Mouse (Mus musculus) heart, adult 2 months (tissue): ENCODE measurements around the gene Mtch2. TPM values are rescaled to one million over a fixed set of nuclear protein-coding genes. Genes with fewer than 3 reads are reported as not detected.

ENCODE experiments used
- DNase-seq, 2 experiments: peaks; one replicate each; pipeline ENCODE4 v3.0.0; 2021
- H3K27ac ChIP-seq: fragments of 200-600 bp; 2 replicates; pipeline ENCODE4 v1.8.1; 2022
- H3K27me3 ChIP-seq: fragments of 200-500 bp; 2 replicates; pipeline ENCODE4 v1.6.1; 2012; ENCODE audit warnings: mild to moderate bottlenecking, low read length, inconsistent platforms, mixed read lengths; ENCODE audit not compliant: control insufficient read depth, insufficient read depth
- H3K36me3 ChIP-seq: fragments of 200-500 bp; 2 replicates; pipeline ENCODE4 v1.6.1; 2012; ENCODE audit warnings: low read length, inconsistent platforms; ENCODE audit not compliant: control insufficient read depth, insufficient read depth
- H3K4me1 ChIP-seq: fragments of 200-500 bp; 2 replicates; pipeline ENCODE4 v1.6.1; 2011; ENCODE audit warnings: low read length; ENCODE audit not compliant: control insufficient read depth, insufficient read depth
- H3K4me3 ChIP-seq: fragments of 200-600 bp; 2 replicates; pipeline ENCODE4 v1.8.1; 2022
- H3K79me2 ChIP-seq: fragments of 200-500 bp; replicated peaks from 2 replicates; pipeline ENCODE4 v1.6.1; 2012; ENCODE audit warnings: mild to moderate bottlenecking, inconsistent platforms, low read length, moderate library complexity, mixed read lengths; ENCODE audit not compliant: control insufficient read depth, insufficient read depth
- H3K9ac ChIP-seq: fragments of 200-500 bp; 2 replicates; pipeline ENCODE4 v1.6.1; 2012; ENCODE audit warnings: low read depth, mild to moderate bottlenecking, control low read depth, inconsistent platforms, low read length, mixed read lengths
- CTCF ChIP-seq: fragments of 200-600 bp; IDR thresholded peaks from 2 replicates; pipeline ENCODE4 v1.8.1; 2022; ENCODE audit warnings: antibody characterized with exemption, mild to moderate bottlenecking, moderate library complexity
- EP300 ChIP-seq: fragments of 200-500 bp; IDR thresholded peaks from 2 replicates; pipeline ENCODE4 v1.6.1; 2011; ENCODE audit warnings: low read depth, low read length, control low read depth; ENCODE audit not compliant: insufficient read depth
- WGBS: fragments of 180-500 bp; shearing (Covaris S2); methylation state at CpG from one replicate; pipeline ENCODE4 v1.1.7; 2018; 5-methylcytosine and 5-hydroxymethylcytosine counted together
- intact Hi-C: fragments of 180-260 bp; cut with DNase I; formaldehyde crosslinking; loops from one replicate; pipeline ENCODE4 v1.15.1; 2025
- polyA plus RNA-seq: library from polyadenylated mRNA; depleted of rRNA; stranded (reverse); fragments of >200 nt; gene quantifications from 2 replicates; pipeline ENCODE4 v1.2.3, GENCODE M21; 2012; rRNA removed
- total RNA-seq, 2 experiments: library from RNA; stranded (reverse); gene quantifications; 2 replicates each; pipeline ENCODE4 v1.2.3; 2021

The Mtch2 gene
- total and polyA plus RNA-seq, 3 experiments = 137 to 197 (median 171) TPM

DNA sequence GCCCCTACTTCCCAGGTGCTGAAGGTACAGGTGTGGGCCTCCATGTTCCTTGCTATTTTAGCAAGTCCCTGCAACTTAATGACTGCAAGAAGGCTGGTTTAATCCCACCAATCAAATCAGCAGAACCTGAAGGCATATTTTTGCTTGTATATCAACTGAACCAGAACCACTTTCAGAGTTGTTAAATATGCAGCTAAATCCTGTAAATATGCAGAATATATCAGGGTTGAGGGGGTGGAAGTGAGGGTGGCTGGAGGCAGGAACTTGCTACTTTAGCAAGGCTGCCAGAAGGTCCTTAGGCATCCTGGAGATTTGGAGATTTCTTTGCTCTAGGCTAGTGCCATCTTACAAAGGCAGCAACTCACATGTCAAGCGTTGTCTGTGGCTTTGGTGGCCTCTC, 68.6 kb downstream of the Mtch2 start:
- Histone ChIP-seq H3K4me3 (no peak overlapping the region), H3K27ac (no peak overlapping the region), H3K4me1 (peaks cover 8% of the 10 kb centered on the region), H3K79me2 (no peaks in the 10 kb centered on the region; the same call in 1 of the 2 replicates), H3K36me3 (peaks cover 21% of the 10 kb centered on the region), H3K9ac (no peak overlapping the region), H3K27me3 (no peaks in the 10 kb centered on the region)
- WGBS = 94% methylated on average over 1 of the region's 1 CpGs
- intact Hi-C loops = loop anchor here (5.0 kb wide), 1 partner anchor 137 kb away; the partner anchor contains the start of gene Psmc3
- DNase-seq = no peak
- TF ChIP-seq CTCF = no peak
- TF ChIP-seq EP300 = no peak

Other genes starting within 250 kb of the Mtch2 start
- 10 to 100 TPM; 12.9 to 13.9 TPM for gene Nup160, start 169.9 kb upstream of the Mtch2 start, total RNA-seq
- 5.2 and 9.8 TPM in 2 replicates for gene Nup160, start 169.9 kb upstream of the Mtch2 start, polyA plus RNA-seq
- gene Fnbp4, start 101.8 kb upstream of the Mtch2 start, total RNA-seq = 10 to 100 TPM; 11.3 to 14.5 TPM
- 16.6 and 24.0 TPM in 2 replicates for gene Fnbp4, start 101.8 kb upstream of the Mtch2 start, polyA plus RNA-seq
- under 1 TPM; 0.81 to 0.86 TPM for gene Agbl2, start 64.4 kb upstream of the Mtch2 start, total RNA-seq
- gene Agbl2, start 64.4 kb upstream of the Mtch2 start, polyA plus RNA-seq = 1.6 and 1.7 TPM in 2 replicates
- gene C1qtnf4, start 38.7 kb downstream of the Mtch2 start, total RNA-seq = 1 to 10 TPM; 4.2 to 4.4 TPM
- 6.4 and 8.4 TPM in 2 replicates for gene C1qtnf4, start 38.7 kb downstream of the Mtch2 start, polyA plus RNA-seq
- 10 to 100 TPM; 20.6 to 23.4 TPM for gene Kbtbd4, start 57.6 kb downstream of the Mtch2 start, total RNA-seq
- 14.0 and 23.3 TPM in 2 replicates for gene Kbtbd4, start 57.6 kb downstream of the Mtch2 start, polyA plus RNA-seq
- gene Ndufs3, start 57.7 kb downstream of the Mtch2 start, total RNA-seq = 100 to 1,000 TPM; 770 to 910 TPM
- gene Ndufs3, start 57.7 kb downstream of the Mtch2 start, polyA plus RNA-seq = 596 and 1,142 TPM in 2 replicates
- gene Celf1, start 93.2 kb downstream of the Mtch2 start, total RNA-seq = 10 to 100 TPM; 69.2 to 77.7 TPM
- gene Celf1, start 93.2 kb downstream of the Mtch2 start, polyA plus RNA-seq = 39.2 and 74.0 TPM in 2 replicates
- gene Rapsn, start 188.5 kb downstream of the Mtch2 start, total RNA-seq = 10 to 100 TPM; 15.9 to 16.8 TPM
- 19.3 and 22.0 TPM in 2 replicates for gene Rapsn, start 188.5 kb downstream of the Mtch2 start, polyA plus RNA-seq
- 100 to 1,000 TPM; 216 to 252 TPM for gene Psmc3, start 206.9 kb downstream of the Mtch2 start, total RNA-seq
- 112 and 141 TPM in 2 replicates for gene Psmc3, start 206.9 kb downstream of the Mtch2 start, polyA plus RNA-seq
- gene Slc39a13, start 223.3 kb downstream of the Mtch2 start, total RNA-seq = 10 to 100 TPM; 21.1 to 22.3 TPM
- gene Slc39a13, start 223.3 kb downstream of the Mtch2 start, polyA plus RNA-seq = 57.3 and 58.6 TPM in 2 replicates
- gene Spi1, start 235.2 kb downstream of the Mtch2 start, total RNA-seq = 1 to 10 TPM; 3.7 to 6.2 TPM
- 10.2 and 17.2 TPM in 2 replicates for gene Spi1, start 235.2 kb downstream of the Mtch2 start, polyA plus RNA-seq